Mouse (Mus musculus) CD8-positive naive resting alpha-beta T cell, adult 2 months (primary cell): ENCODE data around the gene Dthd1.
A peak's percentile ranks its signal among the peaks of the same experiment; 100 is the strongest.

Experiments used
- DNase-seq, 2 experiments: peaks; one replicate each; pipeline ENCODE4 v3.0.0; 2022; ENCODE audit warnings: low read depth in 2 of 2, low spot score in 2 of 2

Gene Dthd1

DNA sequence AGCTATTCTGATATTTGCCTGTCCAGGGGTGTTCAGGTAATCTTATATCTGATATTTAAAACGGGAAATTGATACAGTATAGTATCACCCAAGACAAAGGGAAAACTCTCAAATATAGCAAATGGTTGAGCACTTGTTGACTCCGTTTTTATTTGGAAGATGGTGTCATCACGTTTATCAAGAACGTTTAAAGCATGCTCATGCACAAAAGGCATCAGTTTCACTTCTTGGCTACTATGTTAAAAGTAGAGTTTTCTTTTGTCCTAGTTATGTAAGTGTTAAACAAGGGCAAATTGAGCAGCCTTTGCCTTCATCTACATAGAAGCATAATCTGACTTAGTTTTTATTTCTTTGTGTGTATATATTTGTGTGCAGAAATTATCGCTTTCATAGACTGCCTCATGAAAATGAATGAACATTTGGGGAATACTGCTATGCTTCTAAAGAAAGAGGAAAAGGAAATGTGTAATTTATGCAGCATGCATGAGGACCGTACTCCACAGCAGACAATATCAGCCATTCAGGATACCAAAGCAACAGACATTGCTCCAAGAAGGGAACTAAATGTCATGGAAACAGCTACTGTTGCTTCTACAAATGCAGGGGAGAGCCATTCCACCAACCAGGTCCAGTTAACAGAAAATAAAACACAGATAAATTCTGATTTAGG lies at the start of gene Dthd1:
Dthd1 (plus strand) TSS at position 422 of the 670 bp plus-strand sequence.
- DNase-seq, result no peak

DNA sequence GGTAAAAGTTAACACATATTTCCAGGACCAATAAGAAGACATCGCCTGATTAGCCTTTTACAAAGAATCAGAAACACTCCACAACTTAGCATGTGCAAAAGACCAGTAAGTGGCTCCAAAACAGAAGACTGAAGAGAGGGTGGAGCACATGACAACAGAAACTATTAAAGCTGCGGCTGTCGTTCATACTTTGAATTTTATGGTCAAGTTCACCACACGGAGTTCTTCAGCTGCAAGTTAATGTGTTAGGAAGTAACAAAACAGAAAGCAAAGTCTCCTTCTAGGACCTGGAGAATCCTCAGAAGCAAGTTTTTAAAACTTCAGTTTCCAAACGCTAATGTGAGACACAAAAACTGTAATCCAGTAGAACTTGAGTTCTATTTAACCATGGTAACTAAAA lies 49.5 kb upstream of the Dthd1 start:
- DNase-seq, result no peak

DNA sequence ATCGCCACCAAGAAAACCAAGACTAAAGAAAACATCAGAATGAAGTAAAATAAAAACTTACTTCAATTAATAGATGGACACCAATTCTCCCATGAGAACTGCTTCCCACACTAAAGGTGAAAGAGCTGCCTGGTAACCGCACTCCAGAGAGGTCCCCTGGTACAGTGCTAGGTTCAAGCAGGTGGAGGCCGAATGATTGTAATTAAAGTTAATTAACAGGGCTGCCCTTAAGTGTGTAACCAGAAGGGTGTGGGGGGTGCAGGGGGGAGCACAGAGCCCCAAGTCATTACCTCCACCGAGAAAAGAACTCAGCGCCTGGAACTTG lies 48.2 kb upstream of the Dthd1 start:
- DNase-seq, result peak in 1 of 2 experiments; percentile 26

DNA sequence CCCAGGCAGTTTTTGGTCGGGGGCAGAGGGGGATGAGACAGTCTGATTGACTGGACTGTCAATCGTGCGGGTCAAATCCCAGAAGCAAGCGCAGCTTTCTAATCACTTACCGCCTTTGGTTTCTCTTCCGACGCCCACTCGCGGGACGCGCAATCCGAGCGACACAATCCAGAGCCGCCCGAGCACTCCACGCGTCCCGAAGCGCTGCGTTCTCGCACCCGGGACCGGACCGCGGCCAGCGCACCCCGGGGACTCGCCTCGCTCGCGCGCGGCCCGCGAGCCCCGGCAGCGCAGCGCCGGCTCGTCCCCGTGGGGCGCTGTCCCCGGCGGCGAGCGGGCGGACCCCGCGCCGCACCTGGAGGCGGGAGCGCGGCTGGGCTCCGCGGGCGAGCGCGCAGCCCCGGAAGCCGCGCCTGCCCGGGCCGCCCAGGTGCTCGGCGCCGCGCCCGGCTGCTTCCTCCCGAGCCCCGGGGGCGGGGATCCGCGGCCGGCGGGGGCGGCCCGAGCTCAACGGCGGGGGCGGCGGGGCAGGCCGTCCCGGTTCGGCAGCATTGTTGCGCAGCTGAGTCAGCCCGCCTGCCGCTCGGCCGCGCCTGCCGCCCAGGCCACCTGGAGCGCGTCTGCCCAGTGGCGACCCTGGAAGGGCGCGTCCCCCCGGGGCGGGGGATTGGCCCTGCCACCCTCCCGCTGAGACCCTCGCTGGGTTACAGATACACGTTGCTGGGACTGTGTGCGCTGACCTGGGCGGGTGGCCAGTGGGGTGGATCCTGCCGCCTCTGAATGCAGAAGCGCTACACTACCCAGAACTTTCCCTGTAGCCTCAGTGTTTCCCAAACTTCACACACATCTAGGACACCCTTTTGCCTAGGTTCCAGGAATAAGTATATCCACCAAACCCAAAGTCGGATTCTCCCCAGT lies 47.6 kb upstream of the Dthd1 start, which contains the start of gene Arap2:
Arap2 (minus strand) TSS at position 376 of the 918 bp plus-strand sequence.
- DNase-seq, result peak; percentile 58 to 65

DNA sequence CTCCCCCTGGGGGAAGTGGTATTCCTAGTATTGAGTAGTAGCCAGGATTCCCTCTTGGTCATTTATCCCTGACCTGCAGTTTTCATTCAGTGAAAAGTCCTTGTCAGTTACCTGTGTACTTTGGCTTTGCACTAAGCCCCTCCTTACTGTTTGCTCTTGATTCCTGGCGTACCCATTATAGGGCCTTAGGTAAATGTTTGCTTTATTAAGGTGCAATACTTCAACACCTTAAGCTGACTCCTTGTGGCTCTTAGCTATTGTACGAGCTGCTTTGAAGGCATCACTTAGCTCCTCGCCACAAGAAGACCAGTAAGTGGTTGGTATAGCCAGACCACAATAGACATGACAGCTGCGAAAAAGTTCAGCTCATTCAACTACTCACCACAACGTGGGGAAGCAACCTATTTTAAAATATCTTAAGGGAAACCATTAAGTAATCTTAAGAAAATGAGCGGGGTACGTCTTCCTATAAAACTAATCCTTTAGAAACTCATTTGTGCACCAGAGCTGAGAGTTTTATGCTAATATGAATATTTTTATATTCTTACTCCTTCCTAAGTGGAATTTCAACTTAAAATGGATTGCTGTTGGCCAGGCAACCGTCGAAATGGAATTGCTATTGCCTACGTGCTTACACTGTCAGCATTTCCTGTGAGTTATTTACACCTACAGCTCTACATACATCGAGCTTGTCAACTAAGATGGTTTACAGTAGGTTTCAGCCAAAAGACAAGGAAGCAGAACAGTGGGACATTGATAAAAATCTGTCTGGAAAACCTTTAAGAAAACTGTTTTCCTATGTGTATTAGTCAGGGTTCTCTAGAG lies 41.6 kb upstream of the Dthd1 start:
- no peak for DNase-seq

DNA sequence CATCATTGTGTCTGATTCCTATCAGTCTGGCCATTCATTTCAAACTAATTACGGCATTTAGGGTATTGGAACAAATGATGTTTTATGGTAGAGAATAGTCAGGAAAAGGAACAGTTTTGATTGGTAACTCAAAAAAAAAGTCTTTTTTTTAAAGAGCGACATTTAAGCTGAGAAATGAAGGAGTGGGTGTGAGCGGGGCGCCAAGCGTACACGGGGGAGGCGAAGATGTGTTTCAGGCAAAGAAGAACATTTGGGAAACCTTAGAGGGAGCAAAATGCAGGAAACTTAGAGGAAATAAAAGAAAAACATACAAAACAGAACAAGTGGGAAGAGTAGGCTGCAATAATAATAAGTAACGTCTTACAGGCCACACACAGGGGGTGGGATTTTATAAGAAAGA lies 35.8 kb upstream of the Dthd1 start:
- DNase-seq, result no peak

DNA sequence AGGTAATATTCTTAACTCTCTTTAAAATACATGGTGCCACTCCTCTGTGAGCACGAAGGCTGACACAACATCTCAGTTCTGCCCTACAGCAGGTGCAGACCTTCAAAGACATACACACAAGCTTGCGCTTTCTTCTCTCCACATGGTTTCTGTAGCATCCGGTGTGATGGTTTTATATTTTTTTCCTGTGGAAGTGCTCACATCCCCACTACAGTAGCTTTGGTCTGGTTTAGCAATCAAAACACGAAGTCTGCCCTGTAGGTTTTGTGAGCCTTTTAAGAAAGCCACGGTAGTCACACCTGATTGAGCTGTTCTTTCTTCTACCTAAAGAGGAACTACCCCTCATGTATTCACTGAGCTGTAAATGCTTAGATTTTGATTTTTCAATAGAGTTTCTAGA lies 34.9 kb upstream of the Dthd1 start:
- peak; percentile 73 to 74 for DNase-seq

DNA sequence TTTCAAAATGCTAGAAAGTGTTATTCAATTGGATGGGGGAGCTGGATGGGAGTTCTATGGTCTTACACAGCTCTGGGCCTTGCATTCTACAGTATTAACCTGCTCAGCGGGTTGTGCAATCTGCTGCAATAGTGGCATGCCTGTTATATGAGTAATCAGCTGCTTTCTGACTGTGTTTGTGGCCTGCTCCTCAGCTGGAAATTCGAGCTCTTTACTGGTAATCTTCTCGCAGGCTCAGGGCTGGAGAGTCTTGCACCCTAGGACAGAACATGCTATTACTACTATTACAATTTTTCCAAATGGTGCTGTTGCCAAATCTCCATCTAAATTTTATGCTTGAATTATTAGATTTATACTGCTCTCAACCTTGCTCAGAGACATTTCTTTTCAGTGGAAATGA lies 26.8 kb upstream of the Dthd1 start:
- DNase-seq, result no peak

DNA sequence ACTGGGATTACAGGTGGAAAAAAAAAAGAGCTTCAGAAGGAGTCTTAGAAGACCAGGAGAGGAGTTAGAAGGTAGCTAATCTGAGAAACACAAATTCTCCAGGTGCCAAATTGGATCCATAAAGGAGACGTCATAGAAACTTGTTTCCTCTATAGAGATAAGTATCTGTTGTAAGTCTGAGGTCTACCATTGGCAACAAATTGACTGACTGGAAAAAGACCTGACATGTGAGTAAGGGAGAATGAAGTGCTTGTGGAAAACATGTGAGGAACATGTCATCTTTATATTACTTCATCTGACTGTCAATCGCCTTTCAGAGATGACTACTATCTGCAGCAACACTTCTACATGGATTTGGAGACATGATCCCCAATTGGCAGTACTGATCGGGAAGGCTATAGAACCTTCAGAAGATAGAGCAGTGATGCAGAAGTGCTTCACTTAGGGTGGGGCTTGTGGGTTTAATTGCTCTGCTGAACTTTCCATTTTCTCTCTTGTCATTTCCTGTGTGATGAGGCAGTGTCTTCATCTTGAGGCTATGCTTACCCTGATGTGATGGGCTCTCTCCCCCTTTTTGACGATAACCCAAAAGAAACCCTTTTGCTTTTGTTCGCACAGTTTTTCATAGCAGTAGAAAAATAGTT lies 22.6 kb upstream of the Dthd1 start:
- DNase-seq, result peak; percentile 49 to 55

DNA sequence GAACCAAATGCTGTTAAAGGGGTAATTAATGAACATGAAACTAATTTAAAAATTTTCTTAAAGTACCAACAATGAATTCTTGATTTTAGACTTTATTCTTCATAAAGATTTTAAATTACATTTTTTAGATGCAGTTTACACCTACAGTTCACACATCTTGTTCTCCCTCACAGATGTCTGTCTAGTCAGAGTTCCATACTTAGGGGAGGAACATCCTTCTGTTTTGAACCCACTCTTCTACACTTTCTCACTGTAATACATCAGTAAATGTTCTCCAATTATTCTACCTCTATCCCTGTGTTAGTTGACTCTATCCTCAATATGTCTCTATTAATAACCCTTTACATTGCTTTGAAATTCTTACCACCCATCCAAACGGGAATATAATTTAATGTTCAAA lies 20.8 kb upstream of the Dthd1 start:
- DNase-seq, result no peak

DNA sequence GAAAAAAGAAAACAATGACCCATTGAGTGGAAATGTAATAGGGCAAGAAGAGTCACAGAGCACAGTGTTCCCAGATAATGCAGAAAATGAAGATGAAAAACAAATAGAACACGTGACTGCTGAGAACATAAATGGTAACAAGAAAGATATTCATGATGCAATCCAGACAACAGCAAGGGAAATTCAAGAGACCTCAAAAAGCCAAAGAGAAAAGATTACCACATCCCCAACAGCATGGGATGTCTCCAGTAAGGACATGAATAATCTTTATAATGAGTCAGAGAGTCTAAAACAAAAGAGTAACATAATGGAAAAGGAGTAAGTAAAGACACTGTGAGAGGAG lies 420 bp downstream of the Dthd1 start:
- DNase-seq, result no peak

DNA sequence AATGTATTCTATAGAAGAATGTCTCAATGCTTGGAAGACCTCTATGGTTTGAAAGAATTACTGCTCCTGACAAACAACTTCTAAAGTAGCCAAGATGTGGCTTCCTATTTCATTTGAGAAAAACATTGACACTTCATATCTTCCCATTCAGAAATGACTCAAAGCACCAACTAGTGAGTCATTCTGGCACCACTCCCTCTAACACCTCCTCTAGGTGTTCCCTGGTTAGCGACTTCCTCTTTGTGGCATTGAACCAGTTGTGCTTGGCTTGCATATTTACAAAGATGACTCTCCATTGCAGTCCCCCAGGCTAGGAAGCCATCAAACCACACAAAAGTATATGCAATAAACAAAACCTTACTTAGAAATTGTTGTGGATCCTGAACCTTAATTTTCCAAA lies 2.1 kb downstream of the Dthd1 start:
- DNase-seq, result peak; percentile 59 to 69

DNA sequence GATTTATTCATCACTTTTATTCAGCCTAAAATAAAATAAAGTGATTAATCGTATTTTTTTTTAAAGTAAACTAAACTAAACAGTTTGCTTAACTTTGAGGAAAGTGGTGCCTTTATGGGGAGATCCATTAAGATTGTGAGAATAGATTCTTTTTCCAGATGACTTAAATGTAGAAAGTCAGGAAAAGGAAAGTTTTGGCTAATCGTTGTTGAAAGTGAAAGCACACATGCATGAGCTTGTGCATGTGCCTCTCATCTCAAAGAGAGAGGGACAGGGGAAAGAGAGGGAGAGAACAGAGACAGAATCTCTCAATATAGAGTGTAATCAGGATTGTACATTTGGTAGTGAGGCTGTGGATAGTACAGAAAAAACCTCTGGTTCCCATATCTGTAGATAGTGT lies 5.9 kb downstream of the Dthd1 start:
- DNase-seq, result no peak

DNA sequence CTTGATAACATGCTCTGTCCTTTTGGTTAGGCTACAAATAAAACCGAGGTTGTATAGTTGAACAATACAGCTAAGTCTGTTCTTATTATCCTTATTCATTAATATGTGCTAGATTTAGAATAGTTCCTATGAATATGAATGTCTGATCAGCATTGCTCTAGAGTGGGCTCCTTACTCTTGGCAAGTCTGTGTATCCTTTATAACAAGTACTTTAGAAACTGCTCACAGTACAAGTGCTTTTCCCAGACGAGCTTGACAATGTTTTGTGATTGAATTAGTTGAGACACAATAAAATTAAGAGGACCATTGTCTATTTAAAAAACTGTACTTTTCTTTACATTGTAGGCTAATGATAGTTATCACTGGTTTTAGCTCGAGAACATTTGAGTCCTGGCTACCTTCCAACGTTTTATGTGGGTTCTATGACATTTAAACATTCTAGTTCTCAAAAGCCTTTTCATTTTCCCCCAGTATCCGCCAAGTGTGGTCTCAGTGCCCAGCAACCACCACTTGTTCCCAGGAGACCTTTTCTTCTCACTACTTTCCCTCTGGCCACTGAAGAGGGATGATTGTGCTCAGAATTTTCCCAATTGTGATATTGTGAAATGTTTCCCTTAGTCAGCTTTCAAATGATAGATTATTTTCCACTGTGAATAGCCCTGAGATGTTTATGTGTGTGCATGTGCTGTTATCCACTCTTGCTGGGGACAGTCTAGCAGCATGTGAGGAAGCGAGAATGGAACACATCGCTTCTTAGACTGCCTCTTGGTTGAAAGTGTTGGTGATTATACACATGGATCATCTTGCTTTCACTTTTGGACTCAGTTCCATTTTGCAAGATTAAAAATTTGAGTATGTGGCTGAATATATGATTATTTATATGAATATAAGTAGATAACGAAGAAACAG lies 7.0 kb downstream of the Dthd1 start:
- DNase-seq, result no peak

DNA sequence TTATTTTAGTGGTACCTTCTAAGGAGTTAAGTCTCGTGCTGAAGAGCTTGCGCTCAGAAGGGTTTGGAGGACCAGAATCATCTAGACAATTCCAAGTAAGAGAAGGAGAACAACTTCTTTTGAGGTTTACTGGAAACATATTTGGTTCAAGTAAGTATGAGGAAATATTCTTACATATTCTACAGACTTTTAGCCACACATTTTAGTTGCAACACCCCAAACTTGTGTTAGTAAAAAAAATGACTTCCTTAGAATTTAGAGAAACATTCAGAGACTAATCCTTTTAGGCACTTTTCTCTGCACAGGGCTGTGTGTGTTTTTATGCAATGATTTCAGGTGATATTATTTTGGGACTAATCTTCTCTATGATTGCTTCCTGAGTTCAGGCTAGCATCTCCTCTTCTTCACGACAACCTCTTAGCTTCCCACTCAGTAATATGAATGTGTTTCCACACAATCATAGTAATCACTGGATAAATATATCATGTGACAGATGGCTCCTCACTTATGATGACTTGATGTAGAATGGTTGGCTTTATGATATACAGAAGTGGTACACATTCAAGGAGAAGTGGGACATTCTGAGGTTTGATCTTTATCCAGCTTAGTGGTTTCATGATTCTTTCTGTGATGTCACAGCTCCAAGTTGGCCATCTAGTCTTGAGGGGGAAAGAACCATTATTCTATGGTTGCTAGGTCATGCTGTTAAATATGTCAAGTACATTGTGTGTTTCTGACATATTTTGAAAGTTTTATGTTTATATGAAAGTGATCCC lies 29.5 kb downstream of the Dthd1 start:
- DNase-seq, result no peak

DNA sequence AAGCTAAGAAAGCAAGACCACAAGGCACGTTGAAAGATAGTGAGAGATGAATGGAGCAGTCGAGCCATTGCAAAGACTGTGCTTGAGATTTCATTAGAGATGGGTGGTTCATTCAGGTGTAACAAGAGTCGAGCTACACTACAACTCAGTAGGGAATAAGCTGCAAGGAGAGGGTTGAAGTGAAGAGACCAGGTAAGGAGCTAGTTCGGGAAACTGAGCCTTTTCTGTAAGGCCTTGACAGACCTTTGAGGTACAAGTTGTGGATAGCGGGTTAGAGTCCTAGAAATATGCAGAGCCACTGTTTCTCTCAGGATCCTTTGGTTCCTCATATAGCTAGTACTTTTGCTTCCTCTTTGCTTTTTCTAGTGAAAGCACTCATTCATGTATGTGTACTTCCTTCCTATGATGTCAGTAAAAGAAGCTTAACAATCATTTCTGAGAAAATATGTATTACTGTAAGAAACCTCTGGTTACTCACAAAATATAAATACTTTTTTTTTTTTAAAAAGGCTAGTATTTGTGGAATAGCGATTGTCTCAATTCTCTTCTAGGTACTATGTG lies 33.0 kb downstream of the Dthd1 start:
- DNase-seq, result no peak

DNA sequence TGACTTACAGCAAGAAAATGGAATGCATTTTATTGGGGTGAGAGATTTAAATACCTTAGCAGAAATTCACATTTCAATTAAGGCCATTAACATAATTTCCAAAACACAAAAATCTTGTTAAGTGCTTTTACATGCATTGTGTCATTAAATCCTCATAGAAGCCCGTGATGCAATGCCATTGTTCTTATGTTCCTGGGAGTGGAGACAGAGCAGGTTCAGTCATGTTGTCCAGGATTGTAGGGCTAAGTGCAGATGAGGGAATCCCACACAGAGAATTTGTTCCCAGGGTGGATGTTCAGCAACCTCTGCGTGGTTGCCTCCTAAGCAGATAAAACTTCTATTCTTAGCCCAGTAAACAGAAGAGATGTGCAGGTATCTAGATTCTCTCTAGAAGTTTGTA lies 37.7 kb downstream of the Dthd1 start:
- DNase-seq, result no peak

DNA sequence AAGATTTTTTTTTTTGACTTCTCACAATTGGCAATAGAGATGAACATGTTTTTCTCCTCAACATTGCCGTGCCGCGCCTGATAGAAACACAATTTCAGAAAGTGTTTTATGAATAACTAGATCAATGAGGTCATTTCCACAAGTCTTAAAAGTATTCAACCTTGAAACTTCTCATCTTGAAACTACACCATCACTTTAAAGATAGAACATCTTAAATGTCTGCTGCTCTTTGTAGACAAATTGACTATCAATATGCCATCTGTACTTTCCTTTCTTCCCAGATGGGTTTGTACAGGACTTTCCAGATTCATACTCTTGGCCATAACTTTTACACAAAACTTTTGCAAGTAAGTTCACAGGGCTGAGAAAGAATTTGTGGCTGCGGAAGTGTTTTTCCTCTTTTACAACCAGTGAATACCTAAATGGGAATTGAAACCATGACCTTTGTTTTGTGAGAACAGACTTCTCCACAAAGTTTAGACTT lies 40.8 kb downstream of the Dthd1 start:
- DNase-seq, result no peak

DNA sequence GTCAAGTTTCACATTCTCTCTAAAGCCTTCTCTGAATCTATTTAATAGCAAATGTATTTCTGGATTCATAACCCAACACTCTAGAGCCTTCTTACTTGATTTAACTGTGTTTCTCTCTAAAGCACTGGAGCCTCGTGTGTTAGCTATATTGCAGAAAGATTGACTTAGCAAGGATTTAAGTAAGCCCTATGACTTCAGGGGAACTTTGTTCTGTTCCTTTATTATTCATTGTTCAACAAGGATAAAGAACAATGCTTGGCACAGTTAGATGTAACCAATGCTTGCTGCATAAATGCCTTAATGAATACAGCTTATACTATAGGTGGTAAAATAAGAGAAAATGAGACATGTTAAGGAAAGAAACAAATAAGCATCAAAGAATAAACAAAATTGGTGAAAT lies 43.9 kb downstream of the Dthd1 start:
- DNase-seq, result no peak
